Mouse (Mus musculus): ENCODE measurements at regions not wholly inside any gene's neighbourhood (a gene's known extent, or its start where the extent isn't known, plus 50 kb on each side); places are given as distances from the start of the nearest gene placed in this dataset.
A peak's percentile ranks its signal among the peaks of the same experiment; 100 is the strongest.
"Not testable (repeated sequence)": the region's sequence is repeated elsewhere in the genome, so short reads cannot be mapped to it uniquely, and the experiment has no call there.

DNA sequence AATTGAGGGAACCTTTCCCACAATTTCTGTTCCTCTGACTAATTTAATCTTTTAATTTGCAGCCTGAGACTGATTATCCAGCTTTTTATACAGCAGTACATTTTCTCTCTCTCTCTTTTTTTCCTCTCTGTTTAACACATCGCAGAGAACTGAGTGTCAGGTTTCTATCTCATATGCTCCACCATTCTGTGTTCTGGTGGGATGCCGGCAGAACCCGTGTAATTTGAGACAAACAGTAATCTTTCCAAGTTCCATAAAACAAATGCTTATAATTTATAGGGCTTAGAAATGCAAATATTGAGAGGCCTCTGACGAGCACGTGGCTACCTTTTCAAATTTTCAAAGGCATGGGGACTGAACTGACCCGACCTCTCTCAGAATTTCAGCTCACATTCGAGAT is 59.1 kb downstream of the Zbtb18 start:
- DNase-seq (ENCODE audit: low spot score in 2 of 2): no peak

DNA sequence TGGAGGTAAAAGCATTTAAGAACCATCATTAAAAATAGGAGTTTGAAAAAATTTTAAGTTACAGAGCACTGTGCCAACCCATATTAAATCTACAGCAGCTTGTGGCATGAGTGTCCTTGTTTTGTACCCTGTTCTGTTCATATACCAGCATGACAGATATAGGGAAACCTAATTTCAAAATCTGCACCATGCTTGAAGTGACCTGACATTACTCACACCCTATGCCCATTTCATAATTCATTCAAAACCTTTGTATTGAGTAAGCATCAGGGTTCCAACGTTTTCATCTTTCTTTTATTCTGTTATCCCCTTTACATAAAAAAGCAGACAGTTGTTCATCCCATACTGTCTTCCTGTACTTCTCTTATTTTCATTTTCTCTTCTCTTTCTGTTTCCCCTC is 61.8 kb downstream of the Zbtb18 start:
- DNase-seq (ENCODE audit: low spot score in 2 of 2): no peak

DNA sequence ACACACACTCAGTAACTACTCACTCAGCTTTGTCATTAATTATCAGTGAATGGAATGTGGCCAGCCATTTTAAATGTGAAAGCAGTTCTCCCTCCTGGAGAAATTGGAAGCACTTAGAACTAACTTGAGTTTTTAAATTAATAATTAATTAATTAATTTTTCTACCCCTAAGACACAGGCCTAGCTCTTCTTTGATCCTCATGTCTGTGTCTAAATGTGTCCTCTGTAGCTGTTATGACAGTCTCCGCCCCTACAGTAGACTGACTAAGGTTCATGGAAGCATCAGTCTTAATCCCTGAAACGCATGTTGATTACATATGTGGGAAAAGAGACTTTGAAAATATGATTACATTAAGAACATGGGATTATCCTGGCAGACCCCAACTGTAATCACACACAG is 62.6 kb downstream of the Zbtb18 start:
- DNase-seq (ENCODE audit: low spot score in 2 of 2): no peak

DNA sequence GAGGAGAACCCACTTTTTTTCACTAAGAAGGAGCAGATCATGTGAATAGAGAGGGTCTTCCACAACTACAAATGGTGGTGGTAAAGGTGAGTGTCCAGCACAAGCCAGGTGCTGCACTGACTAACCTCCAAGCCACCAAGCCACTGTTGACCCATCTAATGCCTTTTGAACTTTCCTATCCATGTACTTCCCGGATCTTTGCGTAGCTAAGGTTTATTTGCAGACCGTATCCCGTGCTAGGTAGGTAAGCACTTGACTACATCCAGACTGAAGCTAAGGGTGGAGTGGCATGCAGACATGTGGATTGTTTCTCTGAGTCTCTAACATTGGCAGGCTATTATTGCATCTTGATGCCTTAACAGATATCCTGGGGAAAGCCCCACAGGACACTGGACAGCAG is 65.2 kb downstream of the Zbtb18 start:
- not testable (repeated sequence) for DNase-seq (ENCODE audit: low spot score in 2 of 2)

DNA sequence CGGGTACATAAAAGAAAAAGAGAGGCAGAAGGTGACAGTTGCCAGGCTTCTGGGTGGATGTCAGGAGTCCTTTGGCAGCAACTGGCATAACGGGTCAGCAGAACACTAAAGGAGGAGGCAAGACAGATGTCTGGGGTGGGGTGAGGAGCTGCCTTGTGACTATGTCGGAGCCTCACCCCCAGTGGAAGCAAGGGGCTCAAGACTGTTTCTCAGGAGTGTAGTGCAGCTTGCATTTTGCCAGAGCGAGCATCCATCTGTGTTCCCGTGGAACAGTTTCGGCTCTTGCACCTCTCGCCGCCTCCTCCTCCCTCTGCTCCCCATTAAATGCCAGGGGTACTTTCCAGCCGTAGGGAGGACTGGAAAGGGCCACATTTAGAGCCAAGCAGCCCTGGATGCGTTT is 67.6 kb downstream of the Zbtb18 start:
- no peak for DNase-seq (ENCODE audit: low spot score in 2 of 2)

DNA sequence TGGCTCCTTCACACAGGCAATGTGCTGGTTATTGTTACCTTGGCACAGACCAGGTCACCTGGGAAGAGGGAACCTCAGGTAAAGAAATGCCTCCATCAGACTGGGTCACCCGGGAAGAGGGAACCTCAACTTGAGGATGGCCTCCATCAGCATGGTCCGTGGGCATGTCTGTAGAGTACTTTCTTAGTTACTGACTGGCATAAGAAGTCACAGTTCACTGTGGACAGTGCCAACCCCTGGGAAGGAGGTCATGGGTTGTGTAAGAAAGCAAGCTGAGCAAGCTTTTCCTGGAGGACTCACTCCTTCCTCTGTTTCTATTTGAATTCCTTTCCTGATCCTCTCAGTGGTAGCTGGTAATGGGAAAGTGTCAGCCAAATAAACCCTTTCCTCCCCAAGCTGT is 70.0 kb downstream of the Zbtb18 start:
- no peak for DNase-seq (ENCODE audit: low spot score in 2 of 2)

DNA sequence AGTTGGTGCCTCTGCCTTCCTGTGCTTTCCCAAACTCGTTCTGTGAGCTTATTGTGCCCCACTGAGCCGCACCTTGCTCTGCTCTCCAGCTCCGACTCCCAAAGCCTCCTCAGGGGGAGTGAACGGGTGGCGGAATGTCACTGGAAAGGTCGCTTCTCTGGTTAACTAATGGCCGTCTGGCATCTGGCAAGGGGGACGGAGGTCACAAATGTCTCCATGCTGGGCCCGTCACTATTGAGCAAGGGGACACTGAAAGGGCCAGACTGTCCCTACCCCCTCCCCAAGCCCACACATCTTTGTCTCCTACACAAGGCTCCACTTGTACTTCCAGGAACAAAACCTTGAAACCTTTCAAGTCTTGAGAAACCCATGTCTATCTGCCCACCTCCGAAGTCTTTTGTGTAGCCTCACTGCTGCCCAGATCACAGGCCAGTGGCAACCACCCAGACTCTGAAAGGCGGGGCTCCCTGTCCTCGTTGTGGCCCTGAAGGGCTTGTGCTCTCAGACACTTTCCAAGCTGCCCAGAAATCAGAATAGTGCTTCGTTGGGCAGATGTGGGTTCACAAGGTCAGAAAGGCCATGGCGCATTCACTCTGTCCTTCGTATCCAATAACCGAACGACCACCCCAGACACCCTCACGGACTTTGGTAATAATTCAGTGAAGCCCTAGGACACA is 75.9 kb downstream of the Zbtb18 start:
- no peak for DNase-seq (ENCODE audit: low spot score in 2 of 2)

DNA sequence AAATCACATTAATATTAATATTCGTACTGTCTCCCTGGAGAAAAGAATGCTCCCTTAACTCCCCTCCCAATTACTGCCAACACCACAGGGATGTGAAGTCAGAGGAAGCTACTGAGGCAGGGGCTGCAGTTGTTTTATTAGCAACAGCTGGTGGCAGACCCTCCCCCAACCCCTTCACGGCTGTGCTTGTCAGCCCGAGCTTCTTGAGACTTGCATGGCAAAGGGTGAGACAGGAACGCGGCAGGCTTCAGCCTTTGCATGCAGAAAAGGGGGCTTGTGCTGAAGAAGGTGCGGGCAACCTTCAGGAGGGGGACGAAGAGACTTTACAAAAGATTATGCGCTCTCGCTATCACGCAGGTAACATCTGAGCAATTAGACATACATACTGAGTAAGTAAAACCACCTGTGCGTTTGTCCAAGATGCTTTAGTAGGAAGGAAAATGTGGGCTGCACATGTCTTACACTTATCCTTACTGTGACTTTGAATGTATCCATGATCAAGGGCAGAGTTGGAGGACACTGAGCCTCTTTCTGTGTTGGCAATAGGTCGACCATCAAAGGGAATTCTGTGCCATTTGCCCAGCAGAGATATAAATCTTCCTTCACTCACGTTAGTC is 76.9 kb downstream of the Zbtb18 start:
- DNase-seq (ENCODE audit: low spot score in 2 of 2): no peak

DNA sequence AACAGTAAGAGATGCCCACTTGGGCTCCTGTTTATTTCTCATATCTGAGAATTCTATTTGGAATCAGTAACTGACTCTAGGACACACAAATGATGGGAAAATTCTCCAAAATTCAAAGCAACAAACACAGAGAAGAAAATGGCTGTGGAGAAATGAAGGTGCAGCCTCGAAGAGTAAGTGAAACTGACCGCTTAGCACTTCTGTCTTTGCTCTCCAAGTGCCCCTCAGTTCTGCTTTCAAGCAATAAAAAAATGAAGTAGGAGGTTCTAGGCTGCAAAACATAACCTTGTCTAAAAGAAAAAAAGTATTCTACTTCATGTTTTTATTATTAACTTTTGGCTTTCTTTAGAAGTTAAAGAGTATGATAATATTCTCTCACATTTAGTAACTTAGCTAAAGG is 79.0 kb downstream of the Zbtb18 start:
- no peak for DNase-seq (ENCODE audit: low spot score in 2 of 2)

DNA sequence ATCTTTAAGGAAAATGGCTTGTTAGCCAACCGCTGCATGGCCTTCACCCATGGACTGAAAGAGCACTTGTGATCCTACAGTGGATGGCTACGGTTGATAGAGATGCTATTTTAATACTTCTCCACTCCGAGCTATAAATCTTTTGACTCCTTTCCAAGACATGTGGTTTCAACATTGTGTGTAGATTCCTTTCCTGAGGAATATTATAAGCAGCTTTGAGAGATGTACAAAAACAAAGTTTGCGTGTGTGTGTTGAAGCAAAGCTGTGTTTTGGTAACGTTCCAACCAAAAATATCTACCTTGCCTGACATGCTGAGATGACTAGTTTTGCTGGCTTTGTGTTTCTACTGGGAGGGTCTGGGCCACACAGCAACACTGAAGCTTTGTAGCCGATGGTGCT is 83.0 kb downstream of the Zbtb18 start:
- no peak for DNase-seq (ENCODE audit: low spot score in 2 of 2)

DNA sequence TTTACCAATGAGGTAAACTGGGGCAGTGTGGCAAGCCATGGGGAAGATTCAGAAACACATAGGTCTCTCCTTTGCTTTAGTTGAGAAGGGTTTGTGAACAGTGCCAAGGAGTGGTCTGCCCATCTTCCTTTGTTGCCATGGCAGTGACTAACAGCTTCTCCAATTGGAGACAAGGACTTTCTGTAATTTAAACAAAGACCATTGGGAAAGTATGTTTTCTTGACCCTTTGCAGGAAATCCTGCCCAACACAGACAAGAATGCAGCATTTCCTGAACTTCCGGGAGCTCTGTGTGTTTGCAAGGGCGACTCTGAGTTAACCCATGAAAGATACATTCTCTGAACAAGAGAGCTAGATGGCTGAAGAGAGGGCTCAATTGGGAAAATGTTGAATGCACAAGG is 89.6 kb downstream of the Zbtb18 start:
- no peak for DNase-seq (ENCODE audit: low spot score in 2 of 2)

DNA sequence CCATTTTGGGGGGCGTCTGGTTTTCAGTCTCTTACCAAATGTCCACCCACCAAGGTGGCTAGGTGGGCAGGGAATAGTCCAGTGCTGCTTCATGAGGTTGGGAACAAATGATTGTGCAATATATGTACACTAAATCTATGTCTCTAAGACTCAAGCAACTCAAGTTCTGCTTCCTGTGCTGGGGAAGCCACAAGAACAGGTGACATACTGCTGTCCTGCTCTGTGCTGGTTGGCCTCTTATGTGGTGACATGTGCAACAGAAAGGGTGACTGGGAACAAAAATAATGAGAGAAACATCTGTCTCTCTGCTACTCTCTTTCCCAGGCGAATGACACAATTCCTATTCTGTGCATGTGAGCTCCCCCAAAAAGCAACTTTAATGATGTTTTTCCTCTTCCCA is 90.5 kb downstream of the Zbtb18 start:
- no peak for DNase-seq (ENCODE audit: low spot score in 2 of 2)

DNA sequence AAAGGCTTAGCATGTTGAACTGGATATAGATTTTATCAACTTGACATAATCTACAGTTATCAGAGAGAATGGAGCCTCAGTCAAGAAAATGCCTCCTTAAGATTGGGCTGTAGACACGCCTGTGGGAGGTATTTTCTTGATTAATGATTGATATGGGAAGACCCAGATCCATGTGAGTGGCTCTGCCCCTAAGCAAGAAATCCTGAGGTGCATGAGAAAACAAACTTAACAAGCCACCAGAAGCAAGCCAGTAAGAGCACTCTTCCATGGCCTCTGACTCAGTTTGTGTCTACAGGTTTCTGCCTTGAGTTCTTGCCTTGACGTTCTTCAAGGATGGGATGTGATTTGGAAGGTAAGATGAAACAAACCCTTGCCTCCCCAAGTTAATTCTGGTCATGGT is 91.2 kb downstream of the Zbtb18 start:
- no peak for DNase-seq (ENCODE audit: low spot score in 2 of 2)

DNA sequence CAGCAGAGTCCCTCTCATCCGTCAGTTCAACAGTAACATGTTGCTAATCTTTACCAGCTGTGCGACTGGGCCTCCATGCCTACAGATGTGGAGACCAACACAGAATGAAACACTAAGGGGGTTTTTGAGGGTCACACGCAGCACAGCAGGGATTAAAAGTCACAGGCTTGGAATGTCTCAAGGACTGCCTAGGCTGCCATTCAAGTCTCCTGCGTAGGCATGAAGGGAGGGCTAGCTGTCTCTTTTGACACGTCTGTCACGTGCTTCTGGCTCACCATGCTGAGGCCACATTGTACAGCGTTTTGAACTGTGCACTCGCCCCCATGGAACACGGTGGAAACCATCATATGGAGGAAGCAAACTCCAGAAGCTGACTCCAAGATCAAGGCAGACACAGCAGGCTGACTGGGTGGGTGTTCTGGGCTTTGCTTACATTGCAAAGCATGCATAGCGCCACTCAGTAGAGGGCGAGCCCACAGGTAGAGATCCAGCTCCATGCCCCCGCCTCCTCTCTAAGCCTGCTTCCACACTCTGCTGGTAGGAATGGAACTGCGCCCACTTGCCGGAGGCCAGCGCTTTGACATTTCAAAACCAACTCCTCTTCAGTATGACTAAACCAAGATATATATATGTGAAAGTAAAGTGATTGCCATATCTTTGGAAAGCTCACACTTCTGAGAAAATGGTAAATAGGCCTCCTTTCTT is 103.0 kb downstream of the Zbtb18 start:
- DNase-seq (ENCODE audit: low spot score in 2 of 2): peak; percentile 33 to 38

DNA sequence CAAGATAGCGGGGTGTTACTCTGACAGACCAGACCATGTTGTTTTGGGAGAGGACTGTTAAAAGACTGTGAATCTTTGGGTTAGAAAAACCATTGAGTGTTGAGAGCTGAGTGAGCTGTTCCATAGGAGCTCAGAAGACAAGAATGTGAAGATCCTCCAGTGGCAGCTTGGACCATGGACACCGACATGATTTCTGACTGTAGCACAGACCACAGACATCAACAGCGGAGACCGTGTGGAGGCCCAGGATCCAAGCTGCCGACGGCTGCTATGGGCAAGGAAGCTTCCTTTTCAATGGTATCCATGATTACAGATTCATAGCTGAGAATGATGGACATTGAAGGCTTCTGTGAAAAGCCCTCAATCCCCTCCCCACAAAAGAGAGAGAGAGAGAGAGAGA is 105.6 kb downstream of the Zbtb18 start:
- no peak for DNase-seq (ENCODE audit: low spot score in 2 of 2)

DNA sequence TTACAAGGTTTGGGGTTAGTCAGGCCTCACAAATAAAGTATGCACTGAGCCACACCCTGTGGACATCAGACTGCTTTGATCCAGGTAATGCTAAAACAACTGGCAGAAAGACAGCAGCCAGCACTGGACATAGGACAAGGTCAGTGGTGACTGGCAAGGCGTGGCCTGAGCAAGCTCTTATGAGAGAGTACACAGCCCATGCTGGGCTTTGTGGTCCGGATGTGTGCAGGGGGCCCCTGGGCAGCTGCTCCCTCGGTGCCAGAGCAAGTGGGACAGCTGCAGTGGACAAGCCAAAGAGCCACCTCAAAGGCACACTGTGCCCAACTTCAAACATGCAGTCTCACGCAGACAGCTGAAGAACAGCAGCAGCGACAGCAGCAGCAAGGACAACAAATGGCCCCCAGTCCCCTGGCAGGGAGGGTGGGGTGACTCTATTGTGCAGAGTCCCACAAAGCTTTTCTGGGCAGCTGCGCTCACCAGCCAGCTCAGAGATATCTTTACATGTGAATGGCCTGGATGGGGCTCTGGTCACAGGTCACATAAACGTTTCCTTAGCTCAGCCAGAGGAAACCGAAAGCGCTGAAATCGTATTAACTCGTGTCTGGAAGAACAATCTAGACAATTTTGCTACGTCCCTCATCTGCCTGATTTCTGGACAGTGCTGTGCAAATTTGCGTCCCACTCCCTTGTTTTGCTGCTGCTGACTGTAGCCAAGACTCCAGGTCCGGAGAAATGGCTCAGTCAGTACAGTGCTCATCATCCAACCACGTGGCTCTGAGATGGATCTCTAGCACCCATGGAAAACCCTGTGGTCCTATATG is 113.5 kb downstream of the Zbtb18 start:
- DNase-seq (ENCODE audit: low spot score in 2 of 2): no peak

DNA sequence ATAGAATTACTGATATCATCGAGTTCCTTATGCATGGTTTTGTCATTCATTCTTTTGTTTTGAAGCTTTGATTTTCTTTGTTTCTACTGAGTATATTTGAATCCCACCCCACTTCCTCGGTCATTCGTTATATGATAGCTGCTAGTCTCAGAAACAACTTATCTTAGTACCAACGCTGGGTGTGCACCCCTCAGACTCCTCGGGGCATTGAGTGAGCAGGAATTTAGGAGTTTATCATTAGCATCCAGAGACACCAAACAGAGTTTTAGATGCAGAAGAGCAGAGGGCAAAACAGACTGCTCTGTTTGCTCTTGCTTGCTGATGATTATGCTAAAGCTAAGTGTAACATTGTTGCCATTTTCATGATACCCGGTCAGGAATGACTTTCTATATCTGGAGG is 115.3 kb downstream of the Zbtb18 start:
- no peak for DNase-seq (ENCODE audit: low spot score in 2 of 2)

DNA sequence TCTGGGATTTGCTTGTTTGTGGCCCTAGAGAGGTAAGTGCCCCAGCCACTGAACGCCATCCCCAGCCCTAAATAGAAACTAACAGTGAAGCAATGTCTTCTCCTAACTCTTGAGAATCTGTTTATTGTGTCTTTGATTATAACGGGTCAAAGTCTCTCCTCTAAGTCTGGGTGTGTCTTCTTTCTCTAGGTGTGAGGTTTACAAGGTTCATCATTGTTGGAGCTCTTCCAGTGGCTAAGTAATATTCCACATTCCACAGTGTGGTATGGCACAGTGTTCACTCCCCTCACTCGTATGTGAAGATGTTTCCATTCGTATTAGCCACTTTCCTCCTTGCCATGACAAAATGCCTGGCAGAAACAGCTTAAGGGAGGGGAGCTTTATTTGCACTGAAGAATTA is 115.7 kb downstream of the Zbtb18 start:
- DNase-seq (ENCODE audit: low spot score in 2 of 2): no peak

DNA sequence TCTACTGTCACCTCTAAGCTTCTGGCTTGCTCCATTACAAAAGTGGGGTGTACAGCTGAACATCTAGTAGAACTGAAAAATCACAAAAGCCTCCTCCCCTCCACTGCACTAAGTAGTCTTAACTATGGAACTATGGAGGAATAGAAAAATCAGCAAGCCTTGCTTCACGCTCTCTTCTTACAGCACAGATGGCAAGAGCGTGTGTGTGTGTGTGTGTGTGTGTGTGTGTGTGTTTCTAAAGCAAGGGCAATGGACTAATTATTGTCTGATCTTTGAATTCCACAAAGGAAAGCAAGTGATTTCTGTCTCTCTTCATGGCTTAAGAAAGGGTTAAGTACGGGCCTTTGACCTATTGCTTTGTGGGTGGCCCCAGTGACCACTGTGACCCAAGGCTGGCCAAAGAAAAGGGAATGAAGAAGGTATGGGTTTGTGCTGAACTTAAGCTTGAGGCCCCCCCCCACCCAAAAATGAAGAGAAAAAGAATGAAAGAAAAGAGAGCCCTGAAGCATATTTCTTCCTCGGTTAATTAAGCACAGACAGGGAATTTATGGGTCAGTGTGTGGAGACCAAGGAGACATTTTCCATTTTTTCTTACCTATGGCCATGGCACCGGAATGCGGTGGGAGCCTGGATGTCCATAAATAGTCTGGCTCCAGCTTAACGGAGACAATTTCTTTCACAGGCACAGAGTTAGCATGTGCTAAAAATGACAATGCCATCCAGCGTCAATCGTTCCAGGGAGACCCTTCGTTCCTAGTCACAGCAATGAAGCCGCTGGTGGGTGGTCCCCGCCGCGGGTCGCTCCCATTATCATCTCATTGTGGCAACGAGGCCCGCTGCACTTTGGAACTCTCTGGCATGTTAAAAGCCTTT is 119.8 kb downstream of the Zbtb18 start:
- DNase-seq (ENCODE audit: low spot score in 2 of 2): no peak

DNA sequence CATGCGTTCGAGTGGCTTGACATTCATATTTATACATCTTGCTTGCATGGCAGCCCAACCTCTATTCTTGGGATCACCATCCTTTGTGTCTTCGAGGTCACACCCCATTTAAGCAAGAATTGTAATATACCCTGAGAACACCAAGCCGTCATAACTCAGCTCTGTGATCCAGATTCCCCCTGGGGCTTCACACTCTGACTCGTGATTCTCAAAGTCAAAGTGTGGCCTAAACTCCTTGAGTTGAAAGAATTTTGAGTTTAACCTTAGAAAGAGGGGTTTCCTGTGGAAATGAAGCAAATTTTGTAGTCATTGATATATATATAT is 120.4 kb downstream of the Zbtb18 start:
- DNase-seq (ENCODE audit: low spot score in 2 of 2): no peak

DNA sequence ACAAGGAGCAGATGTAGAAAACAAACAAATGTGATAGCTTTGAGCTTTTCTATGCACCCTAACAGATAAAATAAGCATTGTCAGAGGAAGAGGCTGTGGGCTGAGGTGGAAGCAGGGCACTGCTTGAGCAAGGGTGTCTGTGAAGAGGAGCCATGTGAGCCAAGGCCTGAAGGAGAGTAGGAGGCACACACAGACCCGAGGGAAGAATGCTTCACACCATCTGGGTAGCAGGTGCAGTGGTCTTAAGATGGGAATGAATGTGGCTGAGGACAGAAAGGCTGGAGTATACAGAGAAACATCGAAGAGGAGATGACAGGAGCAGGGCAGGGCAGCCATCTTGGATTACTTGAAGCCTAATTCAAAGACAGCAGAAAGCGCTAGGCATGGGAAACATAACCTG is 123.5 kb downstream of the Zbtb18 start:
- no peak for DNase-seq (ENCODE audit: low spot score in 2 of 2)

Measured in frontal cortex, postnatal 14 days (tissue).